Mouse (Mus musculus) layer of hippocampus, postnatal 14 days (tissue): ENCODE measurements around the gene C130050O18Rik. TPM values are rescaled to one million over a fixed set of nuclear protein-coding genes. Genes with fewer than 3 reads are reported as not detected.

Experiments used
- DNase-seq, 2 experiments: peaks; one replicate each; pipeline ENCODE4 v3.0.0; 2021 to 2022; ENCODE audit warnings: low spot score in 2 of 2, mixed read lengths in 1 of 2
- long read RNA-seq, 2 experiments: library from polyadenylated mRNA; stranded (forward); transcript quantifications; one replicate each; pipeline ENCODE4 v2.0.0; 2021
- total RNA-seq, 2 experiments: library from RNA; stranded (reverse); gene quantifications; 2 replicates each; pipeline ENCODE4 v1.2.3; 2021

C130050O18Rik gene
- total RNA-seq, result under 1 TPM; 0.17 to 0.21 TPM
- long read RNA-seq, experiment 1, result 0 reads
- long read RNA-seq, experiment 2, partial matches to known transcripts, result 0 of 1 reads
- long read RNA-seq, experiment 2, other reads (novel, unspliced or antisense), result 0 of 1 reads

- no peak for DNase-seq
Measured at GRCm38 (mm10) chr5:139404801-139405401, at the start of gene C130050O18Rik. C130050O18Rik (plus strand) TSS chr5:139405280.

GRCm38 (mm10) chr5:139358653-139359052 lies 46.4 kb upstream of the C130050O18Rik start:
- no peak for DNase-seq

GRCm38 (mm10) chr5:139359244-139359643 lies 45.8 kb upstream of the C130050O18Rik start:
- no peak for DNase-seq

GRCm38 (mm10) chr5:139363858-139364257 lies 41.2 kb upstream of the C130050O18Rik start:
- DNase-seq, result peak in 1 of 2 experiments; percentile 50

GRCm38 (mm10) chr5:139364260-139364910 lies 40.7 kb upstream of the C130050O18Rik start:
- peak; percentile 94 for DNase-seq

GRCm38 (mm10) chr5:139364911-139365571 lies 40.0 kb upstream of the C130050O18Rik start:
- DNase-seq, result peak in 1 of 2 experiments; percentile 52

- DNase-seq, result peak in 1 of 2 experiments; percentile 42
Measured at GRCm38 (mm10) chr5:139365827-139366226, 39.3 kb upstream of the C130050O18Rik start.

- no peak for DNase-seq
Measured at GRCm38 (mm10) chr5:139366484-139366883, 38.6 kb upstream of the C130050O18Rik start.

GRCm38 (mm10) chr5:139367884-139368458 lies 37.1 kb upstream of the C130050O18Rik start:
- DNase-seq, result no peak

GRCm38 (mm10) chr5:139368638-139369320 lies 36.3 kb upstream of the C130050O18Rik start:
- no peak for DNase-seq

- DNase-seq, result no peak
Measured at GRCm38 (mm10) chr5:139370336-139370735, 34.7 kb upstream of the C130050O18Rik start.

GRCm38 (mm10) chr5:139371118-139371517 lies 34.0 kb upstream of the C130050O18Rik start:
- no peak for DNase-seq

GRCm38 (mm10) chr5:139371631-139372401 lies 33.3 kb upstream of the C130050O18Rik start:
- peak; percentile 81 to 87 for DNase-seq

GRCm38 (mm10) chr5:139373126-139373525 lies 32.0 kb upstream of the C130050O18Rik start:
- no peak for DNase-seq

GRCm38 (mm10) chr5:139373889-139374444 lies 31.1 kb upstream of the C130050O18Rik start:
- no peak for DNase-seq

- no peak for DNase-seq
Measured at GRCm38 (mm10) chr5:139374841-139375240, 30.2 kb upstream of the C130050O18Rik start.

- DNase-seq, result no peak
Measured at GRCm38 (mm10) chr5:139377468-139378270, 27.4 kb upstream of the C130050O18Rik start, which contains the start of gene Gpr146. Gpr146 (plus strand) TSS chr5:139377697.

- no peak for DNase-seq
Measured at GRCm38 (mm10) chr5:139378271-139378556, 26.9 kb upstream of the C130050O18Rik start.

- DNase-seq, result no peak
Measured at GRCm38 (mm10) chr5:139378986-139379629, 26.0 kb upstream of the C130050O18Rik start.
